Mouse (Mus musculus) limb, embryonic 11.5 days (tissue): Measurements from ENCODE around the gene Kctd6. TPM values are rescaled to one million over a fixed set of nuclear protein-coding genes. Genes with fewer than 3 reads are reported as not detected.
A peak's percentile ranks its signal among the peaks of the same experiment; 100 is the strongest.

Experiments
- ATAC-seq: fragments of 200-750 bp; cut with Nextera tagmentation; 2 replicates; pipeline ENCODE4 v1.8.0; 2017; ENCODE audit warnings: low read depth; ENCODE audit not compliant: insufficient number of reproducible peaks, low FRiP score, low TSS enrichment
- DNase-seq: peaks from one replicate; pipeline ENCODE4 v3.0.0-alpha.2; 2015; ENCODE audit warnings: low spot score
- H3K27ac ChIP-seq: fragments of 300-500 bp; sonication (generic); replicated peaks from 2 replicates; pipeline ENCODE4 v1.5.1; 2014; ENCODE audit warnings: low read depth, mild to moderate bottlenecking, low read length
- H3K27me3 ChIP-seq: fragments of 300-500 bp; sonication (generic); 2 replicates; pipeline ENCODE4 v1.6.1; 2014; ENCODE audit warnings: mild to moderate bottlenecking, low read length, mixed read lengths; ENCODE audit not compliant: control insufficient read depth, insufficient read depth
- H3K36me3 ChIP-seq: fragments of 300-500 bp; sonication (generic); 2 replicates; pipeline ENCODE4 v1.6.1; 2014; ENCODE audit warnings: mild to moderate bottlenecking, low read length, moderate library complexity, mixed read lengths; ENCODE audit not compliant: control insufficient read depth, insufficient read depth
- H3K4me1 ChIP-seq: fragments of 300-500 bp; sonication (generic); 2 replicates; pipeline ENCODE4 v1.6.1; 2014; ENCODE audit warnings: low read length, mixed read lengths; ENCODE audit not compliant: control insufficient read depth, insufficient read depth
- H3K4me2 ChIP-seq: fragments of 300-500 bp; sonication (generic); 2 replicates; pipeline ENCODE4 v1.6.1; 2014; ENCODE audit warnings: low read depth, mild to moderate bottlenecking, moderate library complexity; ENCODE audit not compliant: severe bottlenecking
- H3K4me3 ChIP-seq: fragments of 300-500 bp; sonication (generic); 2 replicates; pipeline ENCODE4 v1.5.1; 2014; ENCODE audit warnings: low read depth, low read length
- H3K9ac ChIP-seq: fragments of 300-500 bp; sonication (generic); 2 replicates; pipeline ENCODE4 v1.6.1; 2014; ENCODE audit warnings: mild to moderate bottlenecking, low read length
- H3K9me3 ChIP-seq: fragments of 300-500 bp; sonication (generic); 2 replicates; pipeline ENCODE4 v1.6.1; 2016; ENCODE audit warnings: low read length; ENCODE audit not compliant: control insufficient read depth
- WGBS: fragments of 180-500 bp; shearing (Covaris S2); extraction: QIAGEN DNeasy Blood & Tissue Kit; methylation state at CpG from one replicate; pipeline ENCODE4 v1.1.7; 2014; 5-methylcytosine and 5-hydroxymethylcytosine counted together
- polyA plus RNA-seq: library from polyadenylated mRNA; unstranded; fragments of >200 nt; fragmentation: Nextera tagmentation; extraction: Ambion mirVana; gene quantifications from 2 replicates; pipeline ENCODE4 v1.2.1, GENCODE M21; 2014

Gene Kctd6
- polyA plus RNA-seq, 1 experiment from 2014 or later: 17.5 TPM

DNA sequence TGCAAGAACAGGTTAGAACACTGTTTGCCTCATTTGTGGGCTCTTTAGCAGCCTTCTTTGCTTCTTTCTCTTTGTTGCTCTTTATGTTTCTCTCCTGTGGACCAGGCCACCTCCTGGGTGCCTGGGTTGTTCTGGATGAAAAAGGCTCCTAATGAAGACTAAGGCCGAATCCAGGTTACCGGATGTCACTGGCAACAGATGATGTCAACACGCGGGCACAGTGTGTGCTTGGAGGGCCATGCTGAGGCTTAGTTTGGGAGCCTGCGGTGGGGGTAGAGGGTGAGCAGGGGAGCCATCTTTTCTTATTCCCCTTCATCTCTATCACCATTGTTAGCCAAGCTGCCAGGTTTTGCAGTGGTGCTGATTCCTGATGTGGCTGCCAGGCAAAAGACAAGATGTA, 6.4 kb upstream of the Kctd6 start:
- Histone ChIP-seq H3K4me2 (no peak overlapping the region), H3K36me3 (no peaks in the 10 kb centered on the region), H3K27me3 (no peaks in the 10 kb centered on the region), H3K9ac (no peak overlapping the region), H3K4me1 (no peaks in the 10 kb centered on the region), H3K27ac (no peak overlapping the region), H3K4me3 (no peak overlapping the region), H3K9me3 (no peaks in the 10 kb centered on the region)
- no peak for DNase-seq
- WGBS: 81% methylated on average over 5 of the region's 5 CpGs
- ATAC-seq: no peak

DNA sequence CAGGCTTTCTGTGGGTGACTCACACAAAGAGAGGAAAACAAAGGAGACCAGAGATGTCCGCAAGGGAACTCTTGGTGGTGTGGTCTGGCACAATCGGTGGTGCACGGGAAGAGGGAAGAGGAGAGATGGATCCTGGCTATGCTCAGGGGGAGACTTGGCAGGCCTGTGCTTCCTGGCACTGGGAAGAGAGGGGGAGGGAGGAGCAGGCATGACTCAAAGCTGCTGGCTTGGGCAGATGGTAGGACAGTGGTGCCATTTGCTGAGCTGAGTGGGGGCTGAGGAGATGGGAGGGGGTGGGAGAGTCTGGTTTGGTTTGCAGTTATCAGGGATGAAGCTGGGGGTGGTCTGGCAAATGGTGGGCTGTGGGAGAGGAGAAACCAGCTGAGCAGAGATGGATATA, 5.1 kb upstream of the Kctd6 start:
- 87% methylated on average over 3 of the region's 3 CpGs for whole genome bisulfite sequencing
- Histone ChIP-seq H3K4me1 (no peaks in the 10 kb centered on the region), H3K27ac (no peak overlapping the region), H3K4me3 (no peak overlapping the region), H3K9me3 (no peaks in the 10 kb centered on the region), H3K36me3 (no peaks in the 10 kb centered on the region), H3K4me2 (no peak overlapping the region), H3K27me3 (no peaks in the 10 kb centered on the region), H3K9ac (no peak overlapping the region)
- ATAC-seq: no peak
- no peak for DNase-seq

DNA sequence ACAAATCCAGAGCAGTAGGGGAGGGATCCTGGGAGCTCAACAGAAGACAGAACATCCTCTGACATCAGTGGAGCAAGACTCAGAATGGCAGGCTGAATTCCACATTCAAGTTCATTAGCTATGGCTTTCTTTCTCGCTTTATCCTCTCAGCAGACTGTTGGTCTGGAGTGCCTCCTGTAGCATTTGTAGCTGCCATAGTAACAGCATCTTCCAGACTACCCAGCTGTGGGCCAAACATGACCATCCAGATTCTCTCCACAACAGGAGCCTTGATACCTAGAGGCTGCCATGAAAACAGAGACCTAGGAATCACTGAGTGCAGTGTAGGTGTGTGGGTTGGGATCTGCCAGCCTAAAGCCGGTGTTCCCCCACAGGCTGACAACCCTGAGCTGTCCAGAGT, 4.0 kb upstream of the Kctd6 start:
- no peak overlapping the region for H3K27ac ChIP-seq
- WGBS: 88% methylated on average over 2 of the region's 2 CpGs
- no peak for DNase-seq

DNA sequence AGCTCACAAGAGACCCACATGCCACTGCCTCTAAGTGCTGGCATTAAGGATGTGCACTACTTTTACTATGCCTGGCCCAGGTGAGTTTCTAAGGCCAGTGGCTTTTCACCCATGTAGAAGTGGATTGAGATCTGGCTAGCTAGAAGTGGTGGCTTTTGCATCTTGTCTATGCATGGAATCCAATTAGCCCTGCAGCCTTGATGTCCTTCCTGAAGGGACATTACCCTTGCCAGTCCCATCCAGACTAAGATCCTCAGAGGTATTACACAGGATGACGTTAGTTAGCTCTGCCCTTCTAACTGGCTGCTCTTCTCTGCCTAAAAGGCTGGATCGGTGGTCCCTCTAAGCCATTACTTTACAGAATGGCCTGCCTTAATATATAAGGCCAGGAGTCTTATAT, 944 bp upstream of the Kctd6 start:
- DNase-seq: no peak
- no peaks in the 10 kb centered on the region for H3K36me3 ChIP-seq
- H3K4me1 ChIP-seq: peaks cover 10% of the 10 kb centered on the region
- WGBS: 74% methylated on average over 2 of the region's 2 CpGs
- H3K4me2 ChIP-seq: no peak overlapping the region
- no peak overlapping the region for H3K27ac ChIP-seq
- H3K9me3 ChIP-seq: no peaks in the 10 kb centered on the region
- no peak for ATAC-seq
- no peak overlapping the region for H3K9ac ChIP-seq
- H3K4me3 ChIP-seq: no peak overlapping the region
- H3K27me3 ChIP-seq: no peaks in the 10 kb centered on the region

More for the DNA sequence above, 4.0 kb upstream of the Kctd6 start:
- Histone ChIP-seq H3K4me1 (peaks cover 4% of the 10 kb centered on the region; the same call in 1 of the 2 replicates), H3K4me3 (no peak overlapping the region), H3K9me3 (no peaks in the 10 kb centered on the region), H3K9ac (no peak overlapping the region), H3K4me2 (no peak overlapping the region), H3K27me3 (no peaks in the 10 kb centered on the region), H3K36me3 (no peaks in the 10 kb centered on the region)
- ATAC-seq: no peak

DNA sequence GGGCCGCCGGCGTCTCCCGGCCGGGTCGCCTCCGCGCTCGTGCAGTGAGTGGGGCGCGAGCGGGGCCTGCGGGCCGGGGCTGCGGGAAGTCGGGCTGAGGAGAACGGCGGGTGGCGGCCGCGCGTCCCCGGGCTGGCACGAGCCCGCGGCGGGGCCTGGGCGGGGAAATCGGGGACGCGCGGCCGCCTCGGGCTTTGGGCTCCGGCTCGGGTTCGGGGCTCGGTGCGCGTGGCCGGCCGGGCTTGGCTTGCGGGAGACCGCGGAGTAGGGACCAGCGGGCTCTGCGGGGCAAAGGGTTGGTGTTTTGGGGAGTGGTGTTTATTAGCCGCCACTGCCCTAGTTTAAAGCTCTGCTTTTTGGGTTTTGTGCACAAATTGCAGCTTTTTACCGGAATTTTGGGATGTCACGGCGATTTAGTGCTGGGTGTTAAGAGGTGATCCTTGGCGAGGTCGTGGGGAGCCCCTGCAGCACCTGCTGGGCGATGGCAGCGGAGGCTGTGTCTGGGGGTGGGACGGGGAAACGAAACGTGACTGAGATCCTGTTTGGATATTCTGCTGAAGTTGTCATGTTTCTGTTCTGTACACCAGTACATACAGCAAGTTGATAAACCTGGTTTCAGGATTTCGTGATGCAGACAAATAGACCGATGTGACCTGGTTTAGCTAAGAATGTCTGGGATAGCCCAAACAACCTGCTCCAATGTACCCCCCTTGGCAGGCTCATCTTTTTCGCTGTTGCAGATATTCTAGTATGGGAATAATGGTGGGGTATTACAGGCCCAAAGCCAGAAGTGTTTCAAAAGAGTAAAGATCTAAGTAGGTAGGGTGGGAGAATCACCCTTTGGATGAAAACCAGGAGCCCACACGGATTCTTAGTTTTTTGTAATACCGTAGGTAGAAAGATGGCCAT, 613 bp downstream of the Kctd6 start:
- Histone ChIP-seq H3K36me3 (no peaks in the 10 kb centered on the region), H3K27me3 (no peaks in the 10 kb centered on the region), H3K9me3 (no peaks in the 10 kb centered on the region), H3K27ac (peak overlapping the region; percentile 73), H3K9ac (peak overlapping the region; percentile 90), H3K4me3 (peak overlapping the region; percentile 55), H3K4me1 (peaks cover 19% of the 10 kb centered on the region), H3K4me2 (peak overlapping the region; percentile 79)
- peak; percentile 62 for ATAC-seq
- peak; percentile 79 for DNase-seq
- WGBS: 2% methylated on average over 57 of the region's 63 CpGs

DNA sequence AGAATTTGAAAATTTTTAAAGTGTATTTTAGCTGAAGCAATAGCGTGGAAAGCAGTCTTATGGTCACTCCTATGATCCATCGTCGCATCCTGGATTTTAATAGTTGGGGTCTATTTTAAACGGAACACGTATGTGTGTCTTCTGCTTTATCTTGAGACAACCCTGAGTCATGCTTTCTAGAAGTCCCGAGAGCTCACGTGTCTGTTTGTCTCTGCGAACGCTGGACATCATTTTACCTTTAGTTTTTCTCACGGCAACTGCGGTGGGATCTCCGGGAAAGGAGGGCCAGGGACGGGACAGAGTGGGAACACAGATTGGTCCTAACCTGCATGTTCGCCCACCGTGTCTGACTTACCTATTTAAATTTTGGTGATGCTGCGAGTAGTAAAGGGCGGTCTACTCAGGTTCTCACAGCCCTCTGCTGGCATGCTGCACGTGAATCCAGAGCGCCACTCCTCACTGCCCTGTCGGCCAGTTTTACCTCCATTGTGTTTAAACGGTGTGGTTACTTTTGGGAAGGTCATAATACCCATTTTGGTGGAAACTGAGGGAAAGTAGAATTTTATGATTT, 1.4 kb downstream of the Kctd6 start:
- no peaks in the 10 kb centered on the region for H3K36me3 ChIP-seq
- H3K27ac ChIP-seq: no peak overlapping the region
- no peaks in the 10 kb centered on the region for H3K27me3 ChIP-seq
- ATAC-seq (no peak), DNase-seq (no peak)
- peaks cover 19% of the 10 kb centered on the region for H3K4me1 ChIP-seq
- 15% methylated on average over 21 of the region's 21 CpGs for WGBS
- H3K4me2 ChIP-seq: peak overlapping the region; percentile 79
- no peaks in the 10 kb centered on the region for H3K9me3 ChIP-seq
- no peak overlapping the region for H3K9ac ChIP-seq
- peak overlapping the region; percentile 55; the same call in 1 of the 2 replicates for H3K4me3 ChIP-seq

DNA sequence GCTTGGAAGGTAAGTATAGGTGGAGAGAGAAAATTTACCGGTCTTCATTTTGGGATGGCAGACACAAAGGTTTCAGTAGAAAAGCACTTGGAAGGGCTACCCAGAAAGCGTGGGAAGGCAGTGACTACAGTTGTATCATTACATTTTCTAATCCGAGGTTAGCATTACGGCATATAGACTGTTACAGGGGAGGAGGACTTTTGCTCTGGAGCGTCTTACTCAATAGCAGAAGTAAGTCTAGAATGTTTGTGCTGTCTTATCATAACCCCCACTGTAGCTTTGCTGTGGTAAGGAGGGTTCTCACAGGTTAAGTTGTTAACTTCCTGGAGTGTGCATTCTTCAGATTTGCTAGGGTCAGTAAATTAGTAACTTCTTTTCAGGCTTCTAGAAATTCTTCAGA, 2.2 kb downstream of the Kctd6 start:
- H3K27me3 ChIP-seq: no peaks in the 10 kb centered on the region
- H3K36me3 ChIP-seq: no peaks in the 10 kb centered on the region
- ATAC-seq (no peak), DNase-seq (no peak)
- 73% methylated on average over 5 of the region's 5 CpGs for WGBS
- no peaks in the 10 kb centered on the region for H3K9me3 ChIP-seq
- H3K4me1 ChIP-seq: peaks cover 19% of the 10 kb centered on the region
- H3K4me2 ChIP-seq: no peak overlapping the region
- H3K9ac ChIP-seq: no peak overlapping the region; the same call in 1 of the 2 replicates
- no peak overlapping the region for H3K4me3 ChIP-seq
- no peak overlapping the region for H3K27ac ChIP-seq

DNA sequence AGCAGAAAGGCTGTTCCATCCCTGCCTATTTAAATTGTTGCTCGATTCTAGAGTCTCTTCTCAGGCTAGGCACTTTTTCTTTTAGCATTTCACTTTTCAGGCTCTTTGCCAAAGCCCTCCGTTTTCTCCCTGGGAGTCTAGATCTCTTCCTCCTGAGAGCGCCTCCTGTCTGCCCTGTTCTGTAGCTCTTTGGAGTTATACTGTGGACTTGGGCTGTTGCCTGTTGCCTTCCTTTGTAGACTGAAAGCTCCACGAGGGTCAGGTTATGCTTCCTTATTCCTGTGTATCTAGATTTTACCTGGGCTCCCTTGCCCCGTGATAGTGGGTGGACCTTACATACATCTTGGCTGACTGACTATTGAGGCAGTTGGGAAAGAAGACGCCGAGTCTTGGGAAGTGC, 4.3 kb downstream of the Kctd6 start:
- WGBS: 67% methylated on average over 7 of the region's 7 CpGs
- Histone ChIP-seq H3K9ac (no peak overlapping the region), H3K4me3 (no peak overlapping the region), H3K27ac (no peak overlapping the region), H3K4me2 (no peak overlapping the region), H3K4me1 (peaks cover 19% of the 10 kb centered on the region), H3K9me3 (no peaks in the 10 kb centered on the region), H3K27me3 (no peaks in the 10 kb centered on the region), H3K36me3 (no peaks in the 10 kb centered on the region)
- ATAC-seq (no peak), DNase-seq (no peak)
